Mouse (Mus musculus) CH12.LX (cell line): Measurements from ENCODE around the gene Mlxip. TPM values are rescaled to one million over a fixed set of nuclear protein-coding genes. Genes with fewer than 3 reads are reported as not detected.
A peak's percentile ranks its signal among the peaks of the same experiment; 100 is the strongest.

Experiments
- DNase-seq: peaks from one replicate; pipeline ENCODE4 v3.0.0-alpha.2; 2013; ENCODE audit errors: extremely low read depth
- H3K27ac ChIP-seq: 2 replicates; pipeline ENCODE4 v1.5.1; 2012; ENCODE audit warnings: low read depth, mild to moderate bottlenecking, control low read depth, moderate library complexity; ENCODE audit not compliant: insufficient read depth
- H3K27me3 ChIP-seq: replicated peaks from 2 replicates; pipeline ENCODE3; 2012; ENCODE audit warnings: inconsistent platforms
- H3K36me3 ChIP-seq, 2 experiments: replicated peaks in 1 of 2; 2 replicates each; pipeline versions ENCODE3 to v1.6.1; 2012; ENCODE audit warnings: inconsistent platforms in 1 of 2, low read length in 1 of 2, mild to moderate bottlenecking in 1 of 2, mixed read lengths in 1 of 2, moderate library complexity in 1 of 2; ENCODE audit not compliant: control insufficient read depth in 1 of 2, insufficient read depth in 1 of 2
- H3K4me1 ChIP-seq, 2 experiments: 2 replicates each; pipeline ENCODE4 v1.6.1; 2012; ENCODE audit warnings: inconsistent platforms in 1 of 2, moderate library complexity in 1 of 2; ENCODE audit not compliant: insufficient read depth in 2 of 2, control insufficient read depth in 1 of 2
- H3K4me2 ChIP-seq: 2 replicates; pipeline ENCODE4 v1.6.1; 2012; ENCODE audit warnings: low read depth, mild to moderate bottlenecking, control low read depth; ENCODE audit not compliant: poor library complexity, insufficient read depth, severe bottlenecking
- H3K4me3 ChIP-seq, 3 experiments: fragments of 150-350 bp in 1 of 3; sonication (generic) in 1 of 3; replicated peaks in 1 of 3; 2 replicates each; pipeline versions ENCODE3 to v1.5.1; 2011 to 2012; ENCODE audit warnings: low read depth in 2 of 3, low read length in 2 of 3, mild to moderate bottlenecking in 2 of 3, moderate library complexity in 2 of 3, control low read depth in 1 of 3, improper control_type of control experiment in 1 of 3, inconsistent platforms in 1 of 3, mixed read lengths in 1 of 3; ENCODE audit not compliant: poor library complexity in 1 of 3
- H3K79me2 ChIP-seq: replicated peaks from 2 replicates; pipeline ENCODE4 v1.6.1; 2012; ENCODE audit warnings: mild to moderate bottlenecking, moderate library complexity; ENCODE audit not compliant: control insufficient read depth, poor library complexity, insufficient read depth, severe bottlenecking; ENCODE audit errors: extremely low read depth
- H3K9ac ChIP-seq: 2 replicates; pipeline ENCODE4 v1.6.1; 2012; ENCODE audit warnings: low read depth, mild to moderate bottlenecking, control low read depth, moderate library complexity; ENCODE audit not compliant: insufficient read depth
- H3K9me3 ChIP-seq: replicated peaks from 2 replicates; pipeline ENCODE3; 2012; ENCODE audit warnings: low read length, inconsistent platforms, mixed read lengths
- BHLHE40 ChIP-seq: IDR thresholded peaks from 2 replicates; pipeline ENCODE4 v1.6.1; 2011; ENCODE audit warnings: mild to moderate bottlenecking, low read depth, low read length, improper control_type of control experiment
- CHD1 ChIP-seq: IDR thresholded peaks from 2 replicates; pipeline ENCODE4 v1.6.1; 2012; ENCODE audit warnings: low read depth, low read length, improper control_type of control experiment, inconsistent platforms
- CHD2 ChIP-seq: IDR thresholded peaks from 2 replicates; pipeline ENCODE4 v1.6.1; 2011; ENCODE audit warnings: low read length, improper control_type of control experiment
- CTCF ChIP-seq, 2 experiments: IDR thresholded peaks in 1 of 2; conservative IDR thresholded peaks in 1 of 2; 2 replicates each; pipeline ENCODE4 v1.5.1; 2011 to 2012; ENCODE audit warnings: low read depth in 2 of 2, low read length in 2 of 2, improper control_type of control experiment in 1 of 2, inconsistent platforms in 1 of 2, mild to moderate bottlenecking in 1 of 2, moderate library complexity in 1 of 2
- E2F4 ChIP-seq: IDR thresholded peaks from 2 replicates; pipeline ENCODE4 v1.6.1; 2011; ENCODE audit warnings: low read depth, low read length, improper control_type of control experiment; ENCODE audit not compliant: insufficient replicate concordance
- ELF1 ChIP-seq: IDR thresholded peaks from 2 replicates; pipeline ENCODE4 v1.6.1; 2014; ENCODE audit warnings: low read depth, mild to moderate bottlenecking, inconsistent platforms, low read length, improper control_type of control experiment
- EP300 ChIP-seq: IDR thresholded peaks from 2 replicates; pipeline ENCODE4 v1.6.1; 2011; ENCODE audit warnings: low read length, improper control_type of control experiment
- ETS1 ChIP-seq: conservative IDR thresholded peaks from 2 replicates; pipeline ENCODE4 v1.6.1; 2012; ENCODE audit warnings: low read depth, mild to moderate bottlenecking, inconsistent platforms, low read length, improper control_type of control experiment, moderate library complexity
- GABPA ChIP-seq: IDR thresholded peaks from 2 replicates; pipeline ENCODE4 v1.6.1; 2012; ENCODE audit warnings: low read depth, low read length, improper control_type of control experiment, inconsistent platforms; ENCODE audit not compliant: insufficient replicate concordance
- HCFC1 ChIP-seq: IDR thresholded peaks from 2 replicates; pipeline ENCODE4 v1.6.1; 2012; ENCODE audit warnings: low read depth, mild to moderate bottlenecking, inconsistent platforms, low read length, improper control_type of control experiment
- IRF4 ChIP-seq: IDR thresholded peaks from 2 replicates; pipeline ENCODE4 v1.6.1; 2014; ENCODE audit warnings: low read depth, mild to moderate bottlenecking, inconsistent platforms, low read length, improper control_type of control experiment
- JUN ChIP-seq: IDR thresholded peaks from 2 replicates; pipeline ENCODE4 v1.6.1; 2011; ENCODE audit warnings: low read depth, mild to moderate bottlenecking, low read length, improper control_type of control experiment, moderate library complexity; ENCODE audit not compliant: insufficient read depth
- JUND ChIP-seq: conservative IDR thresholded peaks from 2 replicates; pipeline ENCODE4 v1.6.1; 2011; ENCODE audit warnings: low read depth, low read length, improper control_type of control experiment
- KAT2A ChIP-seq: IDR thresholded peaks from 2 replicates; pipeline ENCODE4 v1.6.1; 2012; ENCODE audit warnings: low read length, improper control_type of control experiment, inconsistent platforms; ENCODE audit not compliant: insufficient replicate concordance
- MAFK ChIP-seq: IDR thresholded peaks from 2 replicates; pipeline ENCODE4 v1.6.1; 2011; ENCODE audit warnings: low read length, improper control_type of control experiment; ENCODE audit not compliant: insufficient replicate concordance
- MAX ChIP-seq: IDR thresholded peaks from 2 replicates; pipeline ENCODE4 v1.6.1; 2011; ENCODE audit warnings: low read length, improper control_type of control experiment
- MAZ ChIP-seq: IDR thresholded peaks from 2 replicates; pipeline ENCODE4 v1.6.1; 2012; ENCODE audit warnings: low read depth, mild to moderate bottlenecking, inconsistent platforms, low read length, improper control_type of control experiment, moderate library complexity
- MEF2A ChIP-seq: IDR thresholded peaks from 2 replicates; pipeline ENCODE4 v1.6.1; 2014; ENCODE audit warnings: low read depth, mild to moderate bottlenecking, inconsistent platforms, low read length, improper control_type of control experiment, borderline replicate concordance
- MXI1 ChIP-seq: IDR thresholded peaks from 2 replicates; pipeline ENCODE4 v1.6.1; 2011; ENCODE audit warnings: mild to moderate bottlenecking, low read depth, low read length, improper control_type of control experiment
- MYC ChIP-seq: IDR thresholded peaks from 2 replicates; pipeline ENCODE4 v1.6.1; 2011; ENCODE audit warnings: low read depth, mild to moderate bottlenecking, improper control_type of control experiment, low read length
- NELFE ChIP-seq: IDR thresholded peaks from 2 replicates; pipeline ENCODE4 v1.6.1; 2011; ENCODE audit warnings: low read depth, low read length, improper control_type of control experiment
- NRF1 ChIP-seq: IDR thresholded peaks from 2 replicates; pipeline ENCODE4 v1.6.1; 2014; ENCODE audit warnings: low read depth, mild to moderate bottlenecking, inconsistent platforms, low read length, improper control_type of control experiment, moderate library complexity
- PAX5 ChIP-seq: IDR thresholded peaks from 2 replicates; pipeline ENCODE4 v1.6.1; 2012; ENCODE audit warnings: low read length, inconsistent platforms, mixed read lengths
- POLR2A ChIP-seq: IDR thresholded peaks from 2 replicates; pipeline ENCODE4 v1.6.1; 2011; ENCODE audit warnings: low read depth, mild to moderate bottlenecking, improper control_type of control experiment, low read length
- POLR2AphosphoS2 ChIP-seq: IDR thresholded peaks from 2 replicates; pipeline ENCODE4 v1.6.1; 2011; ENCODE audit warnings: low read depth, low read length, improper control_type of control experiment
- RAD21 ChIP-seq: IDR thresholded peaks from 2 replicates; pipeline ENCODE4 v1.6.1; 2011; ENCODE audit warnings: low read depth, mild to moderate bottlenecking, low read length, improper control_type of control experiment, moderate library complexity
- RCOR1 ChIP-seq: conservative IDR thresholded peaks from 2 replicates; pipeline ENCODE4 v1.6.1; 2012; ENCODE audit warnings: low read depth, mild to moderate bottlenecking, inconsistent platforms, low read length, improper control_type of control experiment
- SIN3A ChIP-seq: IDR thresholded peaks from 2 replicates; pipeline ENCODE4 v1.6.1; 2012; ENCODE audit warnings: low read length, improper control_type of control experiment, inconsistent platforms
- SMC3 ChIP-seq: IDR thresholded peaks from 2 replicates; pipeline ENCODE4 v1.6.1; 2011; ENCODE audit warnings: low read depth, low read length, improper control_type of control experiment
- TBP ChIP-seq: conservative IDR thresholded peaks from 2 replicates; pipeline ENCODE4 v1.6.1; 2011; ENCODE audit warnings: low read depth, low read length, improper control_type of control experiment
- TCF12 ChIP-seq: IDR thresholded peaks from 2 replicates; pipeline ENCODE4 v1.6.1; 2014; ENCODE audit warnings: low read depth, mild to moderate bottlenecking, inconsistent platforms, low read length, improper control_type of control experiment
- UBTF ChIP-seq: IDR thresholded peaks from 2 replicates; pipeline ENCODE4 v1.6.1; 2012; ENCODE audit warnings: low read depth, mild to moderate bottlenecking, inconsistent platforms, low read length, improper control_type of control experiment, moderate library complexity
- USF1 ChIP-seq: IDR thresholded peaks from 2 replicates; pipeline ENCODE4 v1.6.1; 2014; ENCODE audit warnings: low read depth, mild to moderate bottlenecking, inconsistent platforms, low read length, improper control_type of control experiment
- USF2 ChIP-seq: conservative IDR thresholded peaks from 2 replicates; pipeline ENCODE4 v1.6.1; 2011; ENCODE audit warnings: low read depth, low read length, improper control_type of control experiment
- ZC3H11A ChIP-seq: IDR thresholded peaks from 2 replicates; pipeline ENCODE4 v1.6.1; 2012; ENCODE audit warnings: low read depth, mild to moderate bottlenecking, inconsistent platforms, low read length, improper control_type of control experiment
- ZKSCAN1 ChIP-seq: IDR thresholded peaks from 2 replicates; pipeline ENCODE4 v1.6.1; 2012; ENCODE audit warnings: low read depth, inconsistent platforms, low read length, improper control_type of control experiment, borderline replicate concordance
- ZMIZ1 ChIP-seq: IDR thresholded peaks from 2 replicates; pipeline ENCODE4 v1.6.1; 2012; ENCODE audit warnings: low read depth, mild to moderate bottlenecking, inconsistent platforms, low read length, improper control_type of control experiment
- ZNF384 ChIP-seq: IDR thresholded peaks from 2 replicates; pipeline ENCODE4 v1.6.1; 2012; ENCODE audit warnings: low read depth, low read length, improper control_type of control experiment, inconsistent platforms
- dilution Hi-C: fragments of 300-500 bp; cut with MboI; formaldehyde crosslinking; loops from 2 replicates; pipeline ENCODE4 v1.14.3; 2020; ENCODE audit warnings: low sequenced_read_pairs; ENCODE audit not compliant: extremely low pct_unique_long_range_greater_than_20kb, extremely low pct_ligation_motif_present
- in situ Hi-C: fragments of 300-500 bp; cut with MboI; formaldehyde crosslinking; loops from 3 replicates; pipeline ENCODE4 v1.14.3; 2019; ENCODE audit warnings: low sequenced_read_pairs, low pct_ligation_motif_present, low pct_unique_long_range_greater_than_20kb, mixed read lengths
- polyA plus RNA-seq: library from polyadenylated mRNA; unstranded; fragments of >175 nt; gene quantifications from 2 replicates; pipeline ENCODE4 v1.2.1, GENCODE M21; 2012; ENCODE audit warnings: low read depth; ENCODE audit not compliant: insufficient read length
- total RNA-seq, 2 experiments: library from RNA; depleted of rRNA; stranded (reverse); fragments of 300-350 nt in 1 of 2; fragments of >200 nt in 1 of 2; gene quantifications; 2 replicates each; pipeline ENCODE4 v1.2.3; 2012 to 2014

Mlxip gene
- total and polyA plus RNA-seq, 3 experiments = 4.3 to 17.9 (median 7.4) TPM

GRCm38 (mm10) chr5:123431524-123432304 lies 37.1 kb downstream of the Mlxip start:
- peaks cover 2% of the 10 kb centered on the region for H3K9me3 ChIP-seq
- DNase-seq = peak; percentile 60
- in situ Hi-C loops (loop anchor here (5.0 kb wide), 1 partner anchor 49 kb away; no protein-coding TSS in a partner anchor), dilution Hi-C loops (no loop called here)
- no peak overlapping the region for H3K4me3 ChIP-seq
- H3K27ac ChIP-seq = peak overlapping the region; percentile 34
- H3K27me3 ChIP-seq = no peaks in the 10 kb centered on the region
- 0 out of 2 replicates have a peak overlapping the region, but pooled peaks have one; percentile 4 for H3K9ac ChIP-seq
- no peak for TF ChIP-seq E2F4
- TF ChIP-seq MAZ = no peak
- TF ChIP-seq BHLHE40 = peak; percentile 83
- TF ChIP-seq HCFC1 = no peak
- no peak for TF ChIP-seq MAX
- TF ChIP-seq SIN3A = 0 out of 2 replicates have a peak, but pooled peaks have one; percentile 2
- TF ChIP-seq CHD1 = peak; percentile 64; the same call in 1 of the 2 replicates
- no peak for TF ChIP-seq GABPA
- TF ChIP-seq IRF4 = peak; percentile 58; the same call in 1 of the 2 replicates
- 0 out of 2 replicates have a peak, but pooled peaks have one; percentile 13 for TF ChIP-seq TBP
- no peak for TF ChIP-seq ZMIZ1
- TF ChIP-seq POLR2A = no peak
- TF ChIP-seq TCF12 = no peak
- no peak; the same call in 1 of the 2 replicates for TF ChIP-seq ZNF384
- TF ChIP-seq NRF1 = no peak
- TF ChIP-seq ELF1 = no peak
- TF ChIP-seq USF1 = peak; percentile 37; the same call in 1 of the 2 replicates
- TF ChIP-seq ETS1 = peak; percentile 61
- peak; percentile 18; the same call in 1 of the 2 replicates for TF ChIP-seq EP300
- TF ChIP-seq POLR2AphosphoS2 = no peak
- no peak; the same call in 1 of the 2 replicates for TF ChIP-seq RCOR1
- TF ChIP-seq MYC = peak; percentile 71; the same call in 1 of the 2 replicates
- no peak for TF ChIP-seq ZC3H11A
- no peak for TF ChIP-seq KAT2A
- 0 out of 2 replicates have a peak, but pooled peaks have one; percentile 14 for TF ChIP-seq JUND
- TF ChIP-seq RAD21 = no peak
- TF ChIP-seq CHD2 = no peak
- TF ChIP-seq CTCF (conservative IDR thresholded peaks at IDR 0.05 in 1 of 2, IDR thresholded peaks at IDR 0.05 in 1 of 2; ENCODE audit: low read depth in 2 of 2, low read length in 2 of 2) = no peak
- no peak for TF ChIP-seq ZKSCAN1
- TF ChIP-seq USF2 = no peak
- no peak for TF ChIP-seq UBTF
- TF ChIP-seq MAFK = no peak
- no peak for TF ChIP-seq SMC3
- peak; percentile 49; the same call in 1 of the 2 replicates for TF ChIP-seq MEF2A
- no peak for TF ChIP-seq PAX5
- no peak for TF ChIP-seq NELFE
- peak; percentile 50; the same call in 1 of the 2 replicates for TF ChIP-seq MXI1
- TF ChIP-seq JUN = no peak; the same call in 1 of the 2 replicates
- TF ChIP-seq, all 38 proteins: peak for 12
- H3K36me3 ChIP-seq = peaks cover 0 to 26% of the 10 kb centered on the region in 2 experiments
- H3K4me1 ChIP-seq = peaks cover 28 to 46% of the 10 kb centered on the region in 2 experiments
- H3K79me2 ChIP-seq = peaks cover 3% of the 10 kb centered on the region; the same call in 1 of the 2 replicates
- H3K4me2 ChIP-seq = peak overlapping the region; percentile 48
